Mouse (Mus musculus) forebrain, embryonic 12.5 days (tissue): ENCODE measurements around the gene St6galnac4. TPM values are rescaled to one million over a fixed set of nuclear protein-coding genes. Genes with fewer than 3 reads are reported as not detected.

ENCODE experiments used
- polyA plus RNA-seq: library from polyadenylated mRNA; unstranded; fragments of >200 nt; fragmentation: Nextera tagmentation; extraction: Ambion mirVana; gene quantifications from 2 replicates; pipeline ENCODE4 v1.2.1, GENCODE M21; 2016

The St6galnac4 gene
- polyA plus RNA-seq, 1 experiment from 2014 or later = 17.0 TPM

Other genes with a start within 250 kb of the St6galnac4 start
- 59.1 and 67.5 TPM in 2 replicates for gene Ciz1, start 234.8 kb upstream of the St6galnac4 start, polyA plus RNA-seq
- gene Dnm1, start 233.8 kb upstream of the St6galnac4 start, polyA plus RNA-seq = 18.6 and 19.4 TPM in 2 replicates
- gene 1110008P14Rik, start 205.2 kb upstream of the St6galnac4 start, polyA plus RNA-seq = 51.0 and 51.4 TPM in 2 replicates
- gene Lcn2, start 198.8 kb upstream of the St6galnac4 start, polyA plus RNA-seq = 0.45 and 0.50 TPM in 2 replicates
- 29.6 and 29.9 TPM in 2 replicates for gene Ptges2, start 191.2 kb upstream of the St6galnac4 start, polyA plus RNA-seq
- 6.1 and 6.2 TPM in 2 replicates for gene Naif1, start 136.6 kb upstream of the St6galnac4 start, polyA plus RNA-seq
- gene Slc25a25, start 135.7 kb upstream of the St6galnac4 start, polyA plus RNA-seq = 38.8 and 39.9 TPM in 2 replicates
- gene Fam102a, start 51.8 kb upstream of the St6galnac4 start, polyA plus RNA-seq = 8.7 and 9.6 TPM in 2 replicates
- gene Dpm2, start 16.2 kb upstream of the St6galnac4 start, polyA plus RNA-seq = 106 and 110 TPM in 2 replicates
- gene Pip5kl1, start 12.3 kb upstream of the St6galnac4 start, polyA plus RNA-seq = 2.6 and 3.1 TPM in 2 replicates
- 0.19 TPM in 1 of 2 replicates, not detected in the other for gene 9430097D07Rik, start 11.4 kb upstream of the St6galnac4 start, polyA plus RNA-seq
- gene St6galnac6, start 12.6 kb downstream of the St6galnac4 start, polyA plus RNA-seq = 11.6 and 11.7 TPM in 2 replicates
- 27.0 and 32.1 TPM in 2 replicates for gene Ak1, start 34.7 kb downstream of the St6galnac4 start, polyA plus RNA-seq
- 21.0 and 21.4 TPM in 2 replicates for gene Eng, start 59.5 kb downstream of the St6galnac4 start, polyA plus RNA-seq
- gene Fpgs, start 117.0 kb downstream of the St6galnac4 start, polyA plus RNA-seq = 16.4 and 19.6 TPM in 2 replicates
- 105 and 110 TPM in 2 replicates for gene Cdk9, start 126.0 kb downstream of the St6galnac4 start, polyA plus RNA-seq
- gene Sh2d3c, start 134.0 kb downstream of the St6galnac4 start, polyA plus RNA-seq = 30.1 and 35.1 TPM in 2 replicates
- gene 6330409D20Rik, start 153.9 kb downstream of the St6galnac4 start, polyA plus RNA-seq = 1.9 and 2.1 TPM in 2 replicates
- gene Tor2a, start 170.1 kb downstream of the St6galnac4 start, polyA plus RNA-seq = 53.3 and 57.0 TPM in 2 replicates
- 0.46 and 0.67 TPM in 2 replicates for gene Ttc16, start 188.5 kb downstream of the St6galnac4 start, polyA plus RNA-seq
- gene Ptrh1, start 188.7 kb downstream of the St6galnac4 start, polyA plus RNA-seq = 3.9 and 5.3 TPM in 2 replicates
- gene Cfap157, start 197.3 kb downstream of the St6galnac4 start, polyA plus RNA-seq = 0.15 and 0.45 TPM in 2 replicates